Mouse (Mus musculus) embryo, embryonic 9.5 days (tissue): ENCODE results near the gene Olfr641.

Source experiments
- DNase-seq: peaks from one replicate; pipeline ENCODE4 v3.0.0-alpha.2; 2017; ENCODE audit errors: extremely low spot score

The Olfr641 gene

GRCm38 (mm10) chr7:104035145-104035544 lies at the start of gene Olfr641:
Gene Olfr641 (plus strand): TSS chr7:104035445.
- no peak for DNase-seq

GRCm38 (mm10) chr7:103998446-103998845 lies 36.8 kb upstream of the Olfr641 start, which contains the start of gene Olfr638:
Gene Olfr638 (plus strand): TSS chr7:103998746.
- no peak for DNase-seq

DNA sequence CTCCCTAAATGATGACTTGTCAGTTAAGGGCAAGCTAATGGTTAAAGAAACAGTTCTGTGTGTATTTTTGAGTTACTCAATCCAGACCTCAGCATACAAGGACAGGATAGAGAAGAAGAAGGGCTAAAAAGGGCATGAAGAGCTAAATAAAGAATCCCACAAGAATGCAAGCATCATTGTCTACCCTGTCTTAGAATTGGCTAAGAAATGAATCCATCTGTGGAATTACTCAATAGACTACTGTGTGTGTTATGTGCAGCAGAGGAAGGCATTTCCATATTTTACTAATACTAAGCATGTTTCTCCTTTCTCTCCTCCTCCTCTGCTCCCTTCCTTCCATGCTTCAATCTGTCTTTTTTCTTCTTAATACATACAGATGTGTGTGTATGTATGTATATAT lies 36.1 kb upstream of the Olfr641 start:
- DNase-seq = no peak

GRCm38 (mm10) chr7:104017203-104017602 lies 18.0 kb upstream of the Olfr641 start, which contains the start of gene Olfr639:
Gene Olfr639 (minus strand): TSS chr7:104017303.
- no peak for DNase-seq

DNA sequence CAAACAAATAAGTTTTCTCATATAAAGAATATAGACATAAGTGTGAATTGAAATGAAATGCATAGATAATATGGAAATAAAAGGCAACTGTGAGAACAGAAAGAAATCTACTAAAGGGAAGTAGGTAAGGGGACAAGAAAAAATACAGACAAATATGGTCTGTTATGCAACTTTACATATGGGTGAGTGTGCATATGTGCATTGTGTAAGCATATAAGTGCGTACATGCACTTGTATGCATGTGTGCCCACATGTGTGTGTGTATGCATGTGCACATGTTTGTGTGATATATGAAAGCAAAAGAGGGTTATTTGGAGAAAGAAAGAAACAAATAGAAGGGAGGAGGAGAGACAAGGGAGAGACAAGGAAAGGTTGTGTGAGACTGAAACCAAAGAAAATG lies 16.3 kb upstream of the Olfr641 start:
- DNase-seq = no peak

DNA sequence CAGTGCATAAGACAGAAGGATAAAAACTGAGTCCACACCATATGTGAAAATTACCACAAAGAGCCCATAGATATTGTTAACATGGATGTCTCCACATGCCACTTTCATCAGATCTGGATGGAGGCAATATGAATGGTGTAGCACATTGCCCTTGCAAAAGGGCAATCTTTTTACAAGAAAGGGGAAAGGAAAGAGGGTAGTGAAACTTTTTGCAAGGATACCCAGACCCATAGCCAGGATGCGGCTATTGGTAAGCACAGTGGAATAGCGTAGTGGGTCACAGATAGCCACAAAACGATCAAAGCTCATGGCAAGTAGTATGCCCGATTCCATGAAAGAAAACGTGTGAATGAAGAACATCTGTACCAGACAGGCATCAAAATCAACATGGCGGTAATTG lies 13.6 kb upstream of the Olfr641 start:
- no peak for DNase-seq

- no peak for DNase-seq
These were observed 9.8 kb upstream of the Olfr641 start, which contains the start of gene Olfr640 for GRCm38 (mm10) chr7:104025473-104025872. Gene Olfr640 (minus strand): TSS chr7:104025573.

DNA sequence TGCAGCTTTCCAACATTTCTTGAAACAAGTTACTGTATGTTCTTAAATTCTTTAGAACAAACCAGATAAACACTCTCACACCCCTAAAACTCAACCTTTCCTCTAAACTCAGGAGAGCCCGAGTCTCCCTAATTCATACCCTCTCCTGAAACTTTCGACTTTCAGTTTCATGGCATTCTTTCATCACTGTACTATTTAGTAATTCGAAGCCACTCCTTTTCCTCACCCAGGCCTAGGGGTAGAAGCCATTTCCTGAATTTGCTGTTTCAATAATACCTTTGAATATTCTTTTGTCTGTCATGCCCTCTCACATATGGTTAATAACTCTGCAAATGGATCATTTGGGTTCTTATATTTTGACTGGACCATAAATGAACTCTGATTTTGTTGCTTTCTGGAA lies 8.3 kb upstream of the Olfr641 start:
- no peak for DNase-seq

DNA sequence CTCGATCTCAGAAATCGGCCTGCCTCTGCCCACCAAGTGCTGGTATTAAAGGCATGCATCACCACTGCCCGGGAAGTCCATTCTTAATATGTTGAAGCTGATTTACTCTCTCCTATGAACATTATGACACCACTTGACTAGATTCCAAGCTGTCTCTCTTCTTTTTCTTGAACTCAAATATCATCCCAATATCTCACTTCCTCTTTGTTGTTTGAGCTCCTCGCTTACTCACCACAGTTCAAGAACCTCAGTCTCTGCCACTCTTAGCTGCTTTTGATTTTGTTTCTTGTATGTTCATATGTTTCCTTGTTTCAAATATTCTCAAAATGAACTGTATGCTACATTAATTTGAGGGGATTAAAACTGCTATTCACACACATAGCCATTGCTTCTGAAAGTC lies 15.5 kb downstream of the Olfr641 start:
- no peak for DNase-seq

GRCm38 (mm10) chr7:104052566-104052965 lies 17.3 kb downstream of the Olfr641 start, which contains the start of gene Olfr642:
Gene Olfr642 (minus strand): TSS chr7:104052666.
- DNase-seq = no peak

DNA sequence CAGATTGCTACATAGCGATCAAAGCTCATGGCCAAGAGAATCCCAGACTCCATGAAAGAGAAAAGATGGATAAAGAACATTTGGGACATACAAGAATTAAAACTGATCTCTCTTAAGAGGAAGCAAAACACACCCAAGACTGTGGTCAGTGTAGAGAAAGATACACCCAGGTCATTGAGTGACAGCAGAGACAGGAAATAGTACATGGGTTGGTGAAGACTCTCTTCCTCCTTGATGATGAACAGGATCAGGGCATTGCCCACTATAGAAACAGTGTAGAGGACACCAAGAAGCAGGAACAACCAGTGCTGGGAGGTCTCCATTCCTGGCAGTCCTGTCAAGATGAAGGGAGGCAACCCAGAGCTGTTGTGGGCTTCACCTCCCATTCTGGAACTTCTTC lies 24.0 kb downstream of the Olfr641 start:
- DNase-seq = no peak

DNA sequence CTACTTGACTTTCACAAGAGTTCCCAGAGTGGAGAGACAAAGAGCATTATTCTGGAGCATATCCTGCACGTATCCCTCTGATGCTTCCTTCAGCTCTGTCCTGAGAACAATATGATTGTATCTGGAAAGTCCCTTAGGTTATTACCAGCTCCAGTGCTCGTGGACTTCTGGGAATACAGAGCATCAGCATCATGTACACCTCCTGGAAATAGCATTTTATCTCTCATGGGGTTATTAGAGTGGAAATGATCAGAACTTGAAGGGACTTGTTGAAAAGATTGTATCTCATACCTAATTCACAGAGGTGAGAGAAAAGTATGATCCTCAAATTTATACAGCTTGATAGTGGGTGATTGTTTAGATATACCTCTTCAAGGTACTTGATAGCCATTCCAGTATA lies 26.1 kb downstream of the Olfr641 start, which contains the start of gene 4930516K23Rik:
Gene 4930516K23Rik, minus strand, starts transcription at position 101 of the 400 bp plus-strand sequence.
- DNase-seq = no peak

DNA sequence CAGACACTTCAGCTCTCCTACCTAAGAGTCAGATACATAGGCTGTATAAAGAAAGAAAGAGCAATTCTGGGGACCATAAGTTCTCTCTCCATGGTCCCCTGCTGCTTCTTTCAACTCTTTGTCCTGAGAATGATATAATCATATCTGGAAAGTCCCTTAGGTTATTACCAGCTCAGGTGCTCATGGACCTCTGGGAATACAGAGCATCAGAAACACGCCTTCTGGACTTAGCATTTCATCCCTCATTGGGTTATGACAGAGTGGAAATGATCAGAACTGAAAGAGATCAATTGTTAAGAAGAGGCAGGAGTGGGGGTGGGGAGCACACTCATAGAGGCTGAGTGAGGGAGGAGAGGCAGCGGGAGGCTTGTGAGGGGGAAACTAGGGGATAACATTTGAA lies 36.5 kb downstream of the Olfr641 start, which contains the start of gene Olfr644:
Gene Olfr644, minus strand, starts transcription at position 101 of the 400 bp plus-strand sequence.
- DNase-seq = no peak

DNA sequence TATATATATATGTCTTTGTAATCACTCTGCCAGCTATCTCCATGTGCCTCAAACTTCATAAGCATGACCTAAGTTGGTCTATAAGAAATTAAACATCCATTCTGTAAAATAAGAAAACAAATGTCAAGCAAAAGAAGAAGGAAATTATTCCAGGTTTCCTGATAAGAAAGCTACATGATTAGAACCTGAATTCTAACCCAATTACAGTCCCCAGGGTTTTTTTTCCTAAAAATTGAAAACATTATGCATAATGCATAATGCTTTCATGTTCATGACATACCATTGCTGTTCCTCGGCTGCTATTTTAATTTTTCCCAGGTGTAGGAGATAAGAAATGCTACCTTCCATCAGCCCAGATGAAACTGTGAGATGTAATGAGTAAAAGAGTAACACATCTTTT lies 50.1 kb downstream of the Olfr641 start, which contains the start of gene Olfr645:
Gene Olfr645, minus strand, starts transcription at position 101 of the 400 bp plus-strand sequence.
- DNase-seq = no peak
